Mouse (Mus musculus) granulocyte monocyte progenitor cell, adult 5-6 weeks (primary cell): ENCODE results near the gene Fancd2os. TPM values are rescaled to one million over a fixed set of nuclear protein-coding genes. Genes with fewer than 3 reads are reported as not detected.

ENCODE experiments used
- ATAC-seq: replicated peaks from 2 replicates; pipeline ENCODE4 v1.8.0; 2016; ENCODE audit warnings: mild to moderate bottlenecking, moderate TSS enrichment, inconsistent platforms; ENCODE audit not compliant: poor library complexity, severe bottlenecking
- total RNA-seq, 2 experiments: library from RNA; stranded (forward) in 1 of 2; stranded (reverse) in 1 of 2; fragments of 200-712, 200-1000 nt in 1 of 2; fragments of >200 nt in 1 of 2; fragmentation: Nextera tagmentation in 1 of 2; gene quantifications; 2 replicates each; pipeline ENCODE4 v1.2.3; 2014 to 2017

The Fancd2os gene
- total RNA-seq, 2 experiments from 2014 or later = not detected

- ATAC-seq = no peak
Measured at GRCm38 (mm10) chr6:113609293-113609692, 8.8 kb upstream of the Fancd2os start.

DNA sequence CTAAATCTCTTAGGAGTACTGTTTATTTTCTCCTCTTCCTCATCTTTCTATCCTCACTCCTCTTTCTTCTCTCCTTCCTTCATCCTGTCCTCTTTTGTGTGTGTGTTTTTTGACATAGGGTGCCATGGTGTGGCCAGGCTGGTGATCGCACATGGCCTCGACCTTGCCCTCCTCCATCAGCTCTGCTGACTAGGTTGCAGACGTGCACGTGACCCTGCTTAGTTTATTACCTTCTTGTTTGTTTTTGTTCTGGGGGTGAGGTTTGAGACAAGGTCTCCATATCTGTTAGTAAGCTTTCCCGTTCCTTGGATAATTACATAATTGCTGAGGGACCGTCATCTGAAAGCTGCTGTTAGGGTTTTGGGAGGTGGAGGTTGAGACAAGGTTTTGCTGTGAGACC lies 8.4 kb upstream of the Fancd2os start:
- no peak for ATAC-seq

GRCm38 (mm10) chr6:113605224-113605545 lies 4.7 kb upstream of the Fancd2os start:
- ATAC-seq = no peak

GRCm38 (mm10) chr6:113604432-113605223 lies 4.1 kb upstream of the Fancd2os start, which contains the start of gene Brk1:
Brk1 (plus strand) TSS chr6:113604772.
- peak; percentile 91 for ATAC-seq

DNA sequence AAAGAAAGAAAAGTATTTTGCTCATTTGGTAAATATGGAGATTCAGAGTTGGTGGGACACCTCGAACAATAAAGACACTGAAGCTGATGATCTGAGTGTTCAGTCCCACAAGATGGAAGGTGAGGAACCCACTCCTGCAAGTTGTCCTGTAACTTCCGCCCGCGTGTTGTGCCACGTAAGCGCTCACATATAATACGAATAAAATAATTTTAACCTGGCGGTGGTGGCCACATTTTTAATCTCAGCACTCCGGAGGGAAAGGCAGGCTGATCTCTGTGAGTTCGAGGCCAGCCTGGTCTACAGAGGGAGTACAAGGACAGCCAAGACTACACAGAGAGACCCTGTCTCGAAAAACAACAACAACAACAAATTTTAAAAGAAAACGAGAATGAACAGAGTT lies 3.5 kb upstream of the Fancd2os start:
- ATAC-seq = no peak

- no peak for ATAC-seq
Measured at GRCm38 (mm10) chr6:113602821-113603220, 2.3 kb upstream of the Fancd2os start.

DNA sequence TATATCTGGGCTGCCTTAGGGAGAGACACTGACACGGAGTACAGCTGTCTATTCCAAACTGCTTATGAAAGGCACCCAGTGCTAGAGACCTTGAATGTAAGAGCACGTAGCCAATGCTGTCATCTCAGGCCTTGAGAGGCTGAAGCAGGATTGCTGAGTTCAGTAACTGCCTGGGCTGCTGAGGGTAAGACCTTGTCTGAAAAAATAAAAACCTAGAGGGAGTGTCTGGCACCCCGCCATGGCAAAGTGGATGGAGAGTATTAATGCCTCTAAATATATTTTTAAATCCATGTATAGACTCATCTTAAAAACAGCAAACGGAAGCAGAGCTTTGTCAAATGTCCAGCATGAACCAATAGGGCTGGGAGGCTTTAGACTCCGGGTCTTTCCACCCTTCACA lies 682 bp downstream of the Fancd2os start:
- ATAC-seq = no peak

GRCm38 (mm10) chr6:113597945-113598344 lies 2.6 kb downstream of the Fancd2os start:
- ATAC-seq = no peak

DNA sequence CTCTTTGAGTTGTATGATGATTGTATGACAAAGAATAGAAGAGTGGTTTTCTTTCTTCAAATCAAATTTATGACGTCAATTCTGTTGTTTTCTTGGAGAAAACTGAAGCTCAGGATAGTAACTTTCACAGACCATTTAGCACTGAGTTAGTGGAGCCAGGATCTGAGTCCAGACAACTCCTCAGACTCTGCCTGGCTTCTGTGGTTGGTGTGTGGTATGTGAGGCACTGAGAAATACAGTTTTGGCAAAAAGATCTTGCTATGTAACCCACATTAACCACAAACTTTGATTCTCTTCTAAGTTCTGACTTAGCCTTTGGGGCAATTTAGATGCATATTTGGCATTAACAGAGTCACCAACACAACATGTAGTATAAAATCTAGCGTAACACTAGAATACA lies 7.9 kb downstream of the Fancd2os start:
- no peak for ATAC-seq

DNA sequence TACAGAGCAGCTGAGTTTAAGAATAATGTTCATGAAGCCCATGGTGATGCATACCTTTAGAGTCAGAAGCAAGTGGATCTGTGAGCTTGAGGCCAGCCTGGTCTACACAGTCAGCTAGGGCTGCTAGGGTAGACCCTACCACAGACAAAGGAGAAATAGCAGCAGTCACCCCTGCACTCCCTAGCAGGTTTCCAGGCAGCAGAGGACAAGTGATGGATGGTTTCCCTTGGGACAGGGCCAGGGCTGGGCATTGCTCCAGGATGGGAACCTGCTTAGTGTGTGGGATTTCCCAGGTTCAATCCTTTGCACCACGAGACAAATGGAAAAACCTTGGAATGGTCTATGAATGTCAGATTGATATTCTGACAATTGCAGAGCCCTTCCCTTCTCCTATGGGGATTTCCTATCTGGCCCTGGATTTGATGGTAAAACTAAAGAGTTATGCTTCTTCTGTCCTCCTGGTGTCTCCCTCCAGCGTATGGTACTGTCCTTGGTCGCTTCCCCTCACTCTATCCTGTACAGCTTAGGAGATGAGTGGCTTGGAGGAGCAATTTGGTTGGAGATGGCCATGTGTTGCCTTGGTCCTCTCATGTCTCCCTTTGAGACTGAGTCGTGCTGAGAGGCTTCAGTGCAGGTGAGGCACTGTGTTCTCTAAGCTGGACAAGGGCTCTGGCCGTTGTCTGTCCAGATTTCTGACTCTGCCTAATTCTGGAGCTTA lies 13.9 kb downstream of the Fancd2os start:
- ATAC-seq = no peak

GRCm38 (mm10) chr6:113585065-113585464 lies 15.4 kb downstream of the Fancd2os start:
- ATAC-seq = no peak

GRCm38 (mm10) chr6:113583023-113583422 lies 17.5 kb downstream of the Fancd2os start:
- no peak for ATAC-seq

GRCm38 (mm10) chr6:113579306-113579705 lies 21.2 kb downstream of the Fancd2os start:
- no peak for ATAC-seq

- ATAC-seq = no peak
Measured at GRCm38 (mm10) chr6:113576044-113576443, 24.5 kb downstream of the Fancd2os start.

DNA sequence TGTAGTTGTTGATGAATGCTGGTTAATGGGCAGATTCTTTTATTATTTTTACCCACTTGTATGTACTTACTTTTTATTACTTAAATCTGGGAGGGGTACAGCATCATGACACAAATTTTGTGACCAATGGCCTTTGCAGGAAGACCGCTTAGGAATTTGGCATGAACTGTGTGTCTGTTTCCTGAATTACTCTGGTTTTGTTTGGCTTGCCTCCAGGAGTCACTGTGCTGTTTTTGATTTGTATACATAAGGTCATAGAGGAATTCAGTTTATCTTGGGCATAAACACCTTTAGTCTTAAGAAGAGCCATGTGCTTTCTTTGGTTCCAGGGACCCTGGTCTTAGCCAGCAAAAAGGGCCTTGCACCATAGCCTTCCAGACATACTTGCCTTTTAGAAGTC lies 36.0 kb downstream of the Fancd2os start:
- no peak for ATAC-seq

DNA sequence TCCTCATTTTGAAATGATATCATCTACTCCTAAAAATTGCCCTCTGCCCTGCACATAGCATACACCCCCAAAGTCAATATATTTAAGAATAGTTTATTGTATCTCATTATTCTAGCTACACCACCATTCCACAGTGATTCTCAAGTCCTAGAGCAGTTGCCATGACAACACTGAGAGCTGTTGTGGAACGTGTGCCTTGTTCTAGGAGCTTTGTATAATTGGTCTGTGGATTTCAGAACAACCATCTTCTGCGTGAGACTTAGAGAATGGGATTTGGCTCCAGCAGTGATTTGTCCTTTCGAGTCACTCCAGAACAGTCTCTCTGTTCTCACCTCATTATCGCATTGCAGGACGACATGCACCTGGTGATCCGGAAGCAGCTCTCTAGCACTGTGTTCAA lies 40.8 kb downstream of the Fancd2os start:
- no peak for ATAC-seq

Other genes with a start within 250 kb of the Fancd2os start
- gene Tada3, start 222.8 kb downstream of the Fancd2os start, total RNA-seq (2014; fragmentation: Nextera tagmentation) = 18.9 and 21.0 TPM in 2 replicates
- 9.7 and 13.8 TPM in 2 replicates for gene Tada3, start 222.8 kb downstream of the Fancd2os start, total RNA-seq (2017)
- 223 and 277 TPM in 2 replicates for gene Arpc4, start 222.6 kb downstream of the Fancd2os start, total RNA-seq (2014; fragmentation: Nextera tagmentation)
- 211 and 270 TPM in 2 replicates for gene Arpc4, start 222.6 kb downstream of the Fancd2os start, total RNA-seq (2017)
- 1.5 and 3.1 TPM in 2 replicates for gene Ttll3, start 211.5 kb downstream of the Fancd2os start, total RNA-seq (2014; fragmentation: Nextera tagmentation)
- 0.26 and 1.8 TPM in 2 replicates for gene Ttll3, start 211.5 kb downstream of the Fancd2os start, total RNA-seq (2017)
- 10.8 and 15.3 TPM in 2 replicates for gene Rpusd3, start 181.4 kb downstream of the Fancd2os start, total RNA-seq (2014; fragmentation: Nextera tagmentation)
- gene Rpusd3, start 181.4 kb downstream of the Fancd2os start, total RNA-seq (2017) = 11.2 and 18.9 TPM in 2 replicates
- not detected in 2 replicates for gene Cidec, start 165.0 kb downstream of the Fancd2os start, total RNA-seq (2014; fragmentation: Nextera tagmentation)
- gene Cidec, start 165.0 kb downstream of the Fancd2os start, total RNA-seq (2017) = not detected in 2 replicates
- 53.5 and 73.6 TPM in 2 replicates for gene Jagn1, start 158.1 kb downstream of the Fancd2os start, total RNA-seq (2014; fragmentation: Nextera tagmentation)
- gene Jagn1, start 158.1 kb downstream of the Fancd2os start, total RNA-seq (2017) = 23.2 and 28.3 TPM in 2 replicates
- gene Il17re, start 142.2 kb downstream of the Fancd2os start, total RNA-seq (2014; fragmentation: Nextera tagmentation) = not detected in 2 replicates
- gene Il17re, start 142.2 kb downstream of the Fancd2os start, total RNA-seq (2017) = 0.31 and 0.43 TPM in 2 replicates
- gene Il17rc, start 129.3 kb downstream of the Fancd2os start, total RNA-seq (2014; fragmentation: Nextera tagmentation) = not detected in 2 replicates
- gene Il17rc, start 129.3 kb downstream of the Fancd2os start, total RNA-seq (2017) = not detected in 2 replicates
- gene Creld1, start 117.4 kb downstream of the Fancd2os start, total RNA-seq (2014; fragmentation: Nextera tagmentation) = 15.3 and 17.8 TPM in 2 replicates
- 6.7 and 9.4 TPM in 2 replicates for gene Creld1, start 117.4 kb downstream of the Fancd2os start, total RNA-seq (2017)
- not detected in 2 replicates for gene Prrt3, start 98.8 kb downstream of the Fancd2os start, total RNA-seq (2014; fragmentation: Nextera tagmentation)
- not detected in 2 replicates for gene Prrt3, start 98.8 kb downstream of the Fancd2os start, total RNA-seq (2017)
- 47.4 and 48.0 TPM in 2 replicates for gene Emc3, start 69.1 kb downstream of the Fancd2os start, total RNA-seq (2014; fragmentation: Nextera tagmentation)
- 38.7 and 41.8 TPM in 2 replicates for gene Emc3, start 69.1 kb downstream of the Fancd2os start, total RNA-seq (2017)
- gene Fancd2, start 69.0 kb downstream of the Fancd2os start, total RNA-seq (2014; fragmentation: Nextera tagmentation) = 23.8 and 27.4 TPM in 2 replicates
- gene Fancd2, start 69.0 kb downstream of the Fancd2os start, total RNA-seq (2017) = 28.2 and 33.2 TPM in 2 replicates
- 223 and 247 TPM in 2 replicates for gene Brk1, start 4.1 kb upstream of the Fancd2os start, total RNA-seq (2014; fragmentation: Nextera tagmentation)
- gene Brk1, start 4.1 kb upstream of the Fancd2os start, total RNA-seq (2017) = 96.6 and 108 TPM in 2 replicates
- 15.7 and 24.6 TPM in 2 replicates for gene Vhl, start 23.2 kb upstream of the Fancd2os start, total RNA-seq (2014; fragmentation: Nextera tagmentation)
- gene Vhl, start 23.2 kb upstream of the Fancd2os start, total RNA-seq (2017) = 11.0 and 11.3 TPM in 2 replicates
- 6.7 and 9.5 TPM in 2 replicates for gene Irak2, start 37.8 kb upstream of the Fancd2os start, total RNA-seq (2014; fragmentation: Nextera tagmentation)
- 6.4 and 17.5 TPM in 2 replicates for gene Irak2, start 37.8 kb upstream of the Fancd2os start, total RNA-seq (2017)
- 32.5 and 43.1 TPM in 2 replicates for gene Tatdn2, start 96.3 kb upstream of the Fancd2os start, total RNA-seq (2014; fragmentation: Nextera tagmentation)
- gene Tatdn2, start 96.3 kb upstream of the Fancd2os start, total RNA-seq (2017) = 111 and 115 TPM in 2 replicates
- gene Ghrl, start 119.2 kb upstream of the Fancd2os start, total RNA-seq (2014; fragmentation: Nextera tagmentation) = not detected in 2 replicates
- gene Ghrl, start 119.2 kb upstream of the Fancd2os start, total RNA-seq (2017) = 3.2 TPM in 1 of 2 replicates, not detected in the other
- 141 and 145 TPM in 2 replicates for gene Sec13, start 140.0 kb upstream of the Fancd2os start, total RNA-seq (2014; fragmentation: Nextera tagmentation)
- 161 and 217 TPM in 2 replicates for gene Sec13, start 140.0 kb upstream of the Fancd2os start, total RNA-seq (2017)